Mouse (Mus musculus): ENCODE data around the gene Agr3. TPM values are rescaled to one million over a fixed set of nuclear protein-coding genes. Genes with fewer than 3 reads are reported as not detected.

The Agr3 gene
- total RNA-seq, 4 experiments from 2014 or later = not detected

DNA sequence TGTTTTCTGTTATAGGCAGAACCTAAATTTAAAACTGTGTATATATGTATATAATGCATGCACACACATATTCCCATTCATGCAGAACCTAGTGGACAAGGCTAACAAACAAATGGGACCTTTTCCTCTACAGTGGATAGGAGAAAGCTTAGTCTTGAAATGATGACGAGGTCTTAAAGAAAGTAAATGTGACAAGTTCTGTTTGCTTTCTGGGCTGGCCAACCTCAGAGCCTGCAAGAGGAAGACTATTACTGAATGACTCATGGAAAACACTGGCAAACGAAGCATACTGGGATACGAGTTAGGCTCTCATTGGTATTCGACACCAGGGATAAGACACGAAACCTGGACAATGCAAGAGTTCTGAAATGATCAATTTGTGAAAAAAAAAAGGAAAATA, 59.3 kb downstream of the Agr3 start:
- no peak for DNase-seq

DNA sequence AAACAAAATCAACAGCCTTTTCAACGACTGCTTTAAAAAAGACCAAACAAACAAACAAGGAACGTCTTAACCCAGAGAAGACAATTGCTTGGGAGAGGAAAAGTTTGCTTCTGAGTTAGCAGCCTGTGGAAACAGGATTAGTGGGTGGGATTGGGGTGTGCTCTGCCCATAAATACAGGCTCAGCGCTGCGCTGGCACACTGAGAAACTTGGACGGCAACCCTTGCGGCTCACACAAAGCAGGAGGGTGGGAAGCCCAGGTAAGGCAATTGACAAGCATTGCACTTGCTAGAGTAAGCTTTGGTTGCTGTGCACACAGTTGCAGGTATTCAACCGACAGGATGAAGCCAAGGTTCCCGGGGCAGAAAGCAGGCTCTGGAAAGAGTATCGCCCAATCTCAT, 67.3 kb downstream of the Agr3 start, which contains the start of gene Agr2:
Gene Agr2 (plus strand): TSS at position 197 of the 400 bp plus-strand sequence.
- no peak for DNase-seq

DNA sequence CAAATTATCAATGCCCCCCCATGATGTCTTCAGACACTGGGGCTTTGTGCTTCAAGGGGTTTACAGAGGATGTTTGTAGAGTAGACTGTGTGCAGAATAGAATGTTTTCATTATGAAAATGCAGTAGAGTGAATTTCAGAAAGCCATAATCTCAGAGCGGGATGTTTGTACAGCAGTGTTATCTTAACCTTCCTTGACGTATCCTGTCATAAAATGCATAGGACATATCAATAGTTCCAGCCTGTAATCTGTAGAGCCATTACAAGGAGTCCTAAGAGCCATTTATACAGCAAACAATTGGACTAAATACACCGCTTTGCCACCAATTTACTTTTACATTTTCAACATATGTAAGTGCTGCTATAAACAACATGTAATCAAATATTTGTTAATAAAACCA, 68.2 kb downstream of the Agr3 start:
- no peak for DNase-seq

DNA sequence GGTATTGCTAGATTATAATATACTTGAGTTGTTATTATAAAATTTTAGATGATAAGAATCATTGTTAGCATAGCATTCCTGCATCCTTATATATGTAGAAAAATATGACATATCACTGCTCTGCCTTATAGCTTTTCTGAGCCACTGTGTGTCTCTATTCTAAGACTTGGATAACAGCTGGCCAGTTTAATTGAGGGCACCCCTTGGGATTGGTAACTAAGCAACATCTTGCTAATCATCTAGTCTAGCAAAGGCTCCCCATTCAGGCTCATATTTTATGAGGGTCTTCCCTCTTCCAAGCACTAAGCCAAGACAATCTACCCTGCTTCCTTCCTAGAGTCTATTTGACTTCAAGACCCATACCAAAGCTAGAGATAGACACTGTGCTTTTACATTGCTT, 68.7 kb downstream of the Agr3 start:
- DNase-seq = no peak

DNA sequence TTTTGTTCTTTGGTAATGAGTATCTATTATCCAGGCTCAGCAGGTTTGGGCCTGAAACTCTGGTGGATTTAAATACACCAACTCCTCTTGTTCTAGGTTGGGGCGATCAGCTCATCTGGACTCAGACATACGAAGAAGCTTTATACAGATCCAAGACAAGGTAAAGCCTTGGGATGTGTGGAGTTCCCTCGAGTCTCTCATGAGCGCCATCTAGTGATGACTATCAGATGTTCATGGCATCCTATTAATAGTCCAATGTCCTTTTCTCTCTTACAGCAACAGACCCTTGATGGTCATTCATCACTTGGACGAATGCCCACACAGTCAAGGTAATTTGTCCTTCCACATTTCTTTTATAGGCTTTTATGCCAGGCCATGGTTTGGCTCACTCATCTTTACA, 70.4 kb downstream of the Agr3 start:
- peak; percentile 5 for DNase-seq

Other genes with a start within 250 kb of the Agr3 start
- gene Agr2, start 67.3 kb downstream of the Agr3 start, total RNA-seq (2022) = not detected
- gene Tspan13, start 116.9 kb downstream of the Agr3 start, total RNA-seq (2022) = 10 to 100 TPM in 3 of 4 experiments, 1 to 10 TPM in 1; 8.9 to 18.6 (median 13.8) TPM
- gene Ankmy2, start 231.5 kb downstream of the Agr3 start, total RNA-seq (2022) = 10 to 100 TPM; 35.8 to 41.7 (median 38.3) TPM
- gene Bzw2, start 232.5 kb downstream of the Agr3 start, total RNA-seq (2022) = 10 to 100 TPM; 16.5 to 19.8 (median 18.2) TPM